Mouse (Mus musculus) myocyte (in vitro differentiated cells): ENCODE data around the gene Gm13278. TPM values are rescaled to one million over a fixed set of nuclear protein-coding genes. Genes with fewer than 3 reads are reported as not detected.
"Not testable (repeated sequence)": the region's sequence is repeated elsewhere in the genome, so short reads cannot be mapped to it uniquely, and the experiment has no call there.

Source experiments
- H3K27me3 ChIP-seq: one replicate; pipeline ENCODE4 v1.6.1; 2011; ENCODE audit not compliant: control insufficient read depth, insufficient read depth, insufficient read length
- H3K36me3 ChIP-seq: one replicate; pipeline ENCODE4 v1.6.1; 2011; ENCODE audit not compliant: control insufficient read depth, insufficient read depth
- H3K4me2 ChIP-seq: one replicate; pipeline ENCODE4 v1.6.1; 2011; ENCODE audit warnings: low read depth, control low read depth
- H3K4me3 ChIP-seq: one replicate; pipeline ENCODE4 v1.5.1; 2011; ENCODE audit warnings: mild to moderate bottlenecking, control low read depth, moderate library complexity
- H3K79me2 ChIP-seq: one replicate; pipeline ENCODE4 v1.6.1; 2011; ENCODE audit not compliant: control insufficient read depth, insufficient read depth
- H3ac ChIP-seq: one replicate; pipeline ENCODE4 v1.6.1; 2011; ENCODE audit not compliant: control insufficient read depth, insufficient read length
- CEBPB ChIP-seq: IDR thresholded peaks from 2 replicates; pipeline ENCODE4 v1.6.1; 2011; ENCODE audit warnings: mild to moderate bottlenecking, moderate library complexity; ENCODE audit not compliant: poor library complexity, insufficient read depth, severe bottlenecking
- E2F4 ChIP-seq: IDR thresholded peaks from one replicate; pipeline ENCODE4 v1.6.1; 2011; ENCODE audit warnings: mild to moderate bottlenecking, control low read depth, moderate library complexity; ENCODE audit not compliant: insufficient read depth
- MAX ChIP-seq: IDR thresholded peaks from one replicate; pipeline ENCODE4 v1.6.1; 2011; ENCODE audit warnings: low read depth, mild to moderate bottlenecking, control low read depth
- MYOD1 ChIP-seq, 3 experiments: IDR thresholded peaks; one replicate each; pipeline ENCODE4 v1.6.1; 2011; ENCODE audit warnings: control low read depth in 2 of 3, low read depth in 2 of 3, mild to moderate bottlenecking in 2 of 3, moderate library complexity in 1 of 3; ENCODE audit not compliant: insufficient read length in 2 of 3, control insufficient read depth in 1 of 3
- MYOG ChIP-seq, 3 experiments: IDR thresholded peaks; one replicate each; pipeline ENCODE4 v1.6.1; 2011; ENCODE audit warnings: control low read depth in 2 of 3, low read depth in 2 of 3, mild to moderate bottlenecking in 2 of 3; ENCODE audit not compliant: insufficient read length in 2 of 3, control insufficient read depth in 1 of 3, insufficient read depth in 1 of 3
- POLR2A ChIP-seq: IDR thresholded peaks from one replicate; pipeline ENCODE4 v1.6.1; 2011; ENCODE audit warnings: low read depth, mild to moderate bottlenecking, control low read depth, moderate library complexity; ENCODE audit not compliant: insufficient read length
- POLR2AphosphoS2 ChIP-seq: IDR thresholded peaks from one replicate; pipeline ENCODE4 v1.6.1; 2011; ENCODE audit warnings: low read depth, control low read depth; ENCODE audit not compliant: insufficient read length
- REST ChIP-seq: IDR thresholded peaks from one replicate; pipeline ENCODE4 v1.6.1; 2011; ENCODE audit warnings: mild to moderate bottlenecking, control low read depth, moderate library complexity; ENCODE audit not compliant: insufficient read depth, insufficient read length
- SRF ChIP-seq: IDR thresholded peaks from one replicate; pipeline ENCODE4 v1.6.1; 2011; ENCODE audit warnings: low read depth; ENCODE audit not compliant: control insufficient read depth, insufficient read length
- TCF12 ChIP-seq: IDR thresholded peaks from one replicate; pipeline ENCODE4 v1.6.1; 2011; ENCODE audit warnings: mild to moderate bottlenecking, control low read depth; ENCODE audit not compliant: poor library complexity, insufficient read depth, severe bottlenecking
- TCF3 ChIP-seq: IDR thresholded peaks from one replicate; pipeline ENCODE4 v1.6.1; 2011; ENCODE audit warnings: low read depth, control low read depth; ENCODE audit not compliant: insufficient read length
- USF1 ChIP-seq: IDR thresholded peaks from one replicate; pipeline ENCODE4 v1.6.1; 2011; ENCODE audit warnings: low read depth, mild to moderate bottlenecking, control low read depth, moderate library complexity
- polyA plus RNA-seq: library from polyadenylated mRNA; unstranded; fragments of >200 nt; fragmentation: generic; extraction: Trizol; gene quantifications from one replicate; pipeline ENCODE4 v1.2.1, GENCODE M21; 2012; ENCODE audit warnings: missing spikeins

Gm13278 gene
- polyA plus RNA-seq, 1 experiment = not detected

DNA sequence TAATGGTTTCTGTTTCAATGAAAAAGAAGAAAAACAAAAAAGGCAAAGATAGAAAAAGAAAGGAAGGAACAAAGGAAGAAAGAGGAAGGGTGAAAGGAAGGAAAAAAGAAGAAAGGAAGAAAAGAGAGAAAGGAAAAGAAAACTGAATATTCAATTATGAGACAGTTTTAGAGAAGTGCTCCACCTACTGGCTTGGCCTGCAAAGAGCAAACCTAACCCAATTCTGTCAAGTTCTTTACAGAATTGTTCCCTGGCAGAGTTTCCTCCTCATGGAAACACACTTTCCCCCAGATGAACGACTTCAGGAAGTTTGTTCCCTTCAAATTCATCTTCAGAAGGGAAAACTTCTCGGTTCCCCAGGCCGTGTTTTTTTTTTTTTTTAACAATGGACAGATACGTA, 31.6 kb downstream of the Gm13278 start:
- no peak overlapping the region for H3ac ChIP-seq
- no peak overlapping the region for H3K4me2 ChIP-seq
- H3K79me2 ChIP-seq = no peaks in the 10 kb centered on the region
- TF ChIP-seq USF1 (no peak), CEBPB (no peak), TCF12 (no peak), MYOG (IDR thresholded peaks at IDR 0.05; ENCODE audit: control insufficient read depth in 1 of 3, insufficient read depth in 1 of 3, insufficient read length in 2 of 3, low read depth in 2 of 3) (no peak), TCF3 (no peak), MYOD1 (IDR thresholded peaks at IDR 0.05; ENCODE audit: control insufficient read depth in 1 of 3, insufficient read length in 2 of 3, low read depth in 2 of 3) (no peak), POLR2AphosphoS2 (no peak), E2F4 (no peak), REST (no peak), SRF (no peak), POLR2A (no peak), MAX (no peak)
- H3K27me3 ChIP-seq = peaks cover 6% of the 10 kb centered on the region
- no peak overlapping the region for H3K4me3 ChIP-seq
- no peaks in the 10 kb centered on the region for H3K36me3 ChIP-seq

DNA sequence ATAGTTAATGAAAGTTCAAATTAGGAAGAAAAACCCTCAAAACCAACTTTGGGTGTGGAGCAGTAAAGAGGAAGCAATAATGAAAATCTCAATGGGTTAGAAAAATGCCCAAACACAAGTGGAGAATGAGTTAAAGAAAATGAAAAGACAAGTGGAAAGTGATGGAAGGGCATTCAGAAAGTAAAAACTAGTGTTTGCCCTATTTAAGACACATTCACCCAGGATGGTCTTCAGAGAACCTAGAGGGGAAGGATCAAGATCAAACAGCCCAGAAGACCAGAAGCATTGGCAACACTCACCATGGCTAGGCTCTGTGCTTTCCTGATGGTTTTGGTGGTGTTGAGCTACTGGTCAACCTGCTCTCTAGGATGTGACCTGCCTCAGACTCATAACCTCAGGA, 35.8 kb downstream of the Gm13278 start, which contains the start of gene Ifna6:
TSS of gene Ifna6 (plus strand) at position 301 of the 400 bp plus-strand sequence.
- not testable (repeated sequence) for H3ac ChIP-seq, H3K27me3 ChIP-seq, H3K79me2 ChIP-seq, H3K4me3 ChIP-seq, H3K4me2 ChIP-seq, H3K36me3 ChIP-seq

DNA sequence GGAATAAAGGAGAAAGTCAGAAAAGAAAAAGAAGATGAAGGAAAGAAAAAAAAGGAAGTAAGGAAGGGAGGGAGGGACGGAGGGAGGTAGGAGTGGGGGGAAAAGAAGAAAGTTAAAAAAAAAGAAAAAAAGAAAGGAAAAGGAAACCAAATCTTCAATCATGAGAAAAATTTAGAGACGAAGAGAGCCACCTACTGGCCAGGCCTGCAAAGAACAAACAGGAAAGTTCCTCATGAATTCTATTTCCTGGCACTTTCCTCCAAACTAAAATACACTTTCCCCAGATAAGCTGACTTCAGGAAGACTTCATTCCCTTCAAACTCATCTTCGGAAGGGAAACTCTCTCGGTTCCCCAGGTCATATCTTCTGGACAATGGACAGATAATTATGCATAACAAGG, 39.2 kb downstream of the Gm13278 start:
- no peaks in the 10 kb centered on the region for H3K36me3 ChIP-seq
- H3K79me2 ChIP-seq = no peaks in the 10 kb centered on the region
- TF ChIP-seq REST = no peak
- no peak for TF ChIP-seq TCF3
- TF ChIP-seq MAX = no peak
- peak overlapping the region; percentile 13 for H3K4me2 ChIP-seq
- no peak overlapping the region for H3K4me3 ChIP-seq
- peaks cover 3% of the 10 kb centered on the region for H3K27me3 ChIP-seq
- H3ac ChIP-seq = no peak overlapping the region

DNA sequence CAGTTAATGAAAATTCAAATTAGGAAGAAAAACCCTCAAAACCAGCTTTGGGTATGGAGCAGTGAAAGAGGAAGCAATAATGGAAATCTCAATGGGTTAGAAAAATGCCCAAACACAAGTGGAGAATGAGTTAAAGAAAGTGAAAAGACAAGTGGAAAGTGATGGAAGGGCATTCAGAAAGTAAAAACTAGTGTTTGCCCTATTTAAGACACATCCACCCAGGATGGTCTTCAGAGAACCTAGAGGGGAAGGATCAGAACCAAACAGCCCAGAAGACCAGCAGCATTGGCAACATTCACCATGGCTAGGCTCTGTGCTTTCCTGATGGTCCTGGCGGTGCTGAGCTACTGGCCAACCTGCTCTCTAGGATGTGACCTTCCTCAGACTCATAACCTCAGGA, 43.9 kb downstream of the Gm13278 start, which contains the start of gene Ifna5:
TSS of gene Ifna5 (plus strand) at position 301 of the 400 bp plus-strand sequence.
- not testable (repeated sequence) for H3K4me3 ChIP-seq, H3K4me2 ChIP-seq, H3K27me3 ChIP-seq, H3ac ChIP-seq, H3K36me3 ChIP-seq, H3K79me2 ChIP-seq

DNA sequence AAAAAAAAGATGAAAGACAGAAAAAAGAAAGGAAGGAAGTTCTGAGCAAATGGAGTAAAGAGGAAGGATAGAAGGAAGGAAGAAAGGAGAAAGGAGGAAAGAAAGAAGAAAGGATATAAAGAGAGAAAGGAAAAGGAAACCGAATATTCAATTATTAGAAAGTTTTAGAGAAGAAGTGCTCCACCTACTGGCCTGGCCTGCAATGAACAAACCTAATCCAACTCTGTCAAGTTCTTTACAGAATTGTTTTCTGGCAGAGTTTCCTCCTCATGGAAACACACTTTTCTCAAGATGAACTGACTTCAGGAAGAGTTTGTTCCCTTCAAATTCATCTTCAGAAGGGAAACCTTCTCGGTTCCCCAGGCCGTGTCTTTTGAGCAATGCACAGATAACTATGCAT, 47.5 kb downstream of the Gm13278 start:
- no peak for TF ChIP-seq E2F4
- TF ChIP-seq TCF3 = no peak
- TF ChIP-seq MAX = no peak
- no peak for TF ChIP-seq TCF12
- TF ChIP-seq POLR2AphosphoS2 = no peak
- Histone ChIP-seq H3K36me3 (no peaks in the 10 kb centered on the region), H3K27me3 (peaks cover 14% of the 10 kb centered on the region), H3K4me3 (no peak overlapping the region), H3ac (no peak overlapping the region), H3K4me2 (no peak overlapping the region), H3K79me2 (no peaks in the 10 kb centered on the region)

DNA sequence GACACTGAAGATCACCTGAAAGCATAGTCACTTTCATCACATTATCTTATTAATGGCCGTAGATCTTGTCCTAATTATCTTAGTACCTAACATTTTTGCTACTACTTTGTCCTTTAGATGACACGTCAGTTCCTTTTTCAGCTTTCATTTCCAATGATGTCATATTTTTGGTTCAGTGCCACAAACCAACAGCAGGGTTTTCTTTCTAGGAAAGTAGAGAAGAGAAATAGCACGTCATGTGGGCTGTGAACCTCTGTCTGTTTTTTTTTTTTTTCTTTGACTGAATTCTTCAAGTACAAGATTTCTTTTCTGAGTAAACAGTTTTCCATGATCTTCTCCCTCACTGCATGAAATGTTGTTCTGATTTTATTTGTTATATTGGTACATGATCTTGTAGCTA, 48.7 kb downstream of the Gm13278 start:
- Histone ChIP-seq H3ac (no peak overlapping the region), H3K4me3 (no peak overlapping the region), H3K36me3 (no peaks in the 10 kb centered on the region), H3K4me2 (no peak overlapping the region), H3K79me2 (no peaks in the 10 kb centered on the region), H3K27me3 (peaks cover 14% of the 10 kb centered on the region)
- TF ChIP-seq CEBPB = no peak
- TF ChIP-seq TCF3 = no peak
- no peak for TF ChIP-seq SRF
- TF ChIP-seq REST = no peak
- no peak for TF ChIP-seq MYOD1 (IDR thresholded peaks at IDR 0.05; ENCODE audit: control insufficient read depth in 1 of 3, insufficient read length in 2 of 3, low read depth in 2 of 3)
- no peak for TF ChIP-seq POLR2AphosphoS2
- TF ChIP-seq TCF12 = no peak
- TF ChIP-seq POLR2A = no peak
- no peak for TF ChIP-seq E2F4
- TF ChIP-seq MYOG (IDR thresholded peaks at IDR 0.05; ENCODE audit: control insufficient read depth in 1 of 3, insufficient read depth in 1 of 3, insufficient read length in 2 of 3, low read depth in 2 of 3) = no peak
- no peak for TF ChIP-seq USF1
- no peak for TF ChIP-seq MAX
